Comparison of ENCODE assay signal across 26 mouse cellular contexts in genomic region chr10:89682157-89682556, GRCm38 (mm10).
"Had no signal": no experiment of that assay in that cellular context is flagged by ENCODE, and none has a peak within 500 bp of the region (broad histone marks: within the 10 kb centered on the region; RNA-seq: fewer than 3 reads in every experiment).

No protein-coding gene starts in this region.

- H3K9ac ChIP-seq: heart, embryonic 13.5 days; heart, embryonic 15.5 days; hindbrain, embryonic 12.5 days; hindbrain, embryonic 14.5 days; intestine, embryonic 15.5 days; limb, embryonic 13.5 days; limb, embryonic 15.5 days; liver, embryonic 15.5 days had no signal

- H3K36me3 ChIP-seq: heart, embryonic 15.5 days; intestine, embryonic 15.5 days; limb, embryonic 15.5 days; liver, embryonic 15.5 days had no signal

- H3K27me3 ChIP-seq: heart, embryonic 13.5 days; heart, embryonic 15.5 days; hindbrain, embryonic 12.5 days; intestine, embryonic 15.5 days; limb, embryonic 13.5 days; limb, embryonic 15.5 days; liver, embryonic 15.5 days had no signal

- H3K4me1 ChIP-seq: intestine, embryonic 15.5 days had no signal

- H3K4me3 ChIP-seq: gastrocnemius, adult 2 months; heart, adult 2 months; heart, embryonic 13.5 days; heart, embryonic 15.5 days; hindbrain, embryonic 10.5 days; hindbrain, embryonic 12.5 days; intestine, embryonic 15.5 days; layer of hippocampus, adult 2 months; limb, embryonic 13.5 days; limb, embryonic 15.5 days; liver, embryonic 15.5 days had no signal

- H3K9me3 ChIP-seq: heart, embryonic 13.5 days; heart, embryonic 15.5 days; hindbrain, embryonic 10.5 days; hindbrain, embryonic 12.5 days; intestine, embryonic 15.5 days; limb, embryonic 13.5 days; limb, embryonic 15.5 days; liver, embryonic 15.5 days had no signal

- H3K27ac ChIP-seq: gastrocnemius, adult 2 months; heart, adult 2 months; heart, embryonic 13.5 days; heart, embryonic 15.5 days; hindbrain, embryonic 10.5 days; hindbrain, embryonic 12.5 days; hindbrain, embryonic 14.5 days; intestine, embryonic 15.5 days; layer of hippocampus, adult 2 months; limb, embryonic 13.5 days; limb, embryonic 15.5 days; liver, embryonic 15.5 days had no signal

- DNase-seq: gastrocnemius, adult 2 months; gastrocnemius, postnatal 10 days; gastrocnemius, postnatal 25 days; heart, adult 2 months; heart, postnatal 14 days; heart, postnatal 36 days; kidney, adult 18-20 months; kidney, adult 8-10 months; kidney, postnatal 10 days; kidney, postnatal 25 days; kidney, postnatal 4 days; left cerebral cortex, postnatal 4 days had no signal

- ATAC-seq: hindbrain, embryonic 16.5 days; inflammation-experienced regulatory T-cells, adult 6 months; intestine, embryonic 15.5 days; intestine, postnatal 0 days had no signal

- H3K4me2 ChIP-seq: heart, embryonic 11.5 days; heart, embryonic 13.5 days; heart, embryonic 15.5 days; hindbrain, embryonic 12.5 days; hindbrain, embryonic 14.5 days; intestine, embryonic 15.5 days; limb, embryonic 13.5 days; limb, embryonic 15.5 days; liver, embryonic 15.5 days had no signal
